Mouse (Mus musculus) olfactory bulb, adult 2 months (tissue): ENCODE results near the gene Tyro3.

Experiments used
- CTCF ChIP-seq: fragments of 200-500 bp; IDR thresholded peaks from 2 replicates; pipeline ENCODE4 v1.5.1; 2012; ENCODE audit warnings: low read depth, mild to moderate bottlenecking, low read length, moderate library complexity; ENCODE audit not compliant: insufficient read depth
- POLR2A ChIP-seq: fragments of 200-500 bp; IDR thresholded peaks from 2 replicates; pipeline ENCODE4 v1.6.1; 2012; ENCODE audit warnings: mild to moderate bottlenecking, low read depth, low read length, moderate library complexity; ENCODE audit not compliant: insufficient read depth

GRCm38 (mm10) chr2:119757601-119758100 is 39.9 kb upstream of the Tyro3 start:
- TF ChIP-seq CTCF (no peak), POLR2A (no peak)
